Mouse (Mus musculus) neural tube, embryonic 14.5 days (tissue): ENCODE results near the gene Abca7. TPM values are rescaled to one million over a fixed set of nuclear protein-coding genes. Genes with fewer than 3 reads are reported as not detected.

Source experiments
- ATAC-seq: fragments of 200-750 bp; cut with Nextera tagmentation; 2 replicates; pipeline ENCODE4 v1.8.0; 2017; ENCODE audit warnings: low read depth, mild to moderate bottlenecking, moderate TSS enrichment, moderate library complexity
- H3K27ac ChIP-seq: fragments of 300-500 bp; sonication (generic); 2 replicates; pipeline ENCODE4 v1.5.1; 2014; ENCODE audit warnings: low read depth, mild to moderate bottlenecking, control low read depth, low read length, moderate library complexity, mixed read lengths
- H3K27me3 ChIP-seq: fragments of 300-500 bp; sonication (generic); 2 replicates; pipeline ENCODE4 v1.6.1; 2014; ENCODE audit warnings: low read length; ENCODE audit not compliant: control insufficient read depth, insufficient read depth
- H3K36me3 ChIP-seq: fragments of 300-500 bp; sonication (generic); 2 replicates; pipeline ENCODE4 v1.6.1; 2014; ENCODE audit warnings: low read length, mixed read lengths; ENCODE audit not compliant: control insufficient read depth, insufficient read depth
- H3K4me1 ChIP-seq: fragments of 300-500 bp; sonication (generic); 2 replicates; pipeline ENCODE4 v1.6.1; 2014; ENCODE audit warnings: low read length; ENCODE audit not compliant: control insufficient read depth, insufficient read depth
- H3K4me2 ChIP-seq: fragments of 300-500 bp; sonication (generic); 2 replicates; pipeline ENCODE4 v1.6.1; 2014; ENCODE audit warnings: mild to moderate bottlenecking, low read depth, low read length, control low read depth
- H3K4me3 ChIP-seq: fragments of 300-500 bp; sonication (generic); 2 replicates; pipeline ENCODE4 v1.5.1; 2014; ENCODE audit warnings: low read depth, low read length, control low read depth, mixed read lengths
- H3K9ac ChIP-seq: fragments of 300-500 bp; sonication (generic); replicated peaks from 2 replicates; pipeline ENCODE4 v1.6.1; 2014; ENCODE audit warnings: low read depth, mild to moderate bottlenecking, control low read depth, low read length, mixed read lengths
- H3K9me3 ChIP-seq: fragments of 300-500 bp; sonication (generic); 2 replicates; pipeline ENCODE4 v1.6.1; 2016; ENCODE audit warnings: low read length; ENCODE audit not compliant: control insufficient read depth
- WGBS: fragments of 180-500 bp; shearing (Covaris S2); extraction: QIAGEN DNeasy Blood & Tissue Kit; methylation state at CpG from one replicate; pipeline ENCODE4 v1.1.7; 2014; 5-methylcytosine and 5-hydroxymethylcytosine counted together
- polyA plus RNA-seq: library from polyadenylated mRNA; unstranded; fragments of >200 nt; fragmentation: Nextera tagmentation; extraction: Ambion mirVana; gene quantifications from 2 replicates; pipeline ENCODE4 v1.2.1, GENCODE M21; 2014

Gene Abca7
- polyA plus RNA-seq, 1 experiment from 2014 or later, result 4.3 TPM

DNA sequence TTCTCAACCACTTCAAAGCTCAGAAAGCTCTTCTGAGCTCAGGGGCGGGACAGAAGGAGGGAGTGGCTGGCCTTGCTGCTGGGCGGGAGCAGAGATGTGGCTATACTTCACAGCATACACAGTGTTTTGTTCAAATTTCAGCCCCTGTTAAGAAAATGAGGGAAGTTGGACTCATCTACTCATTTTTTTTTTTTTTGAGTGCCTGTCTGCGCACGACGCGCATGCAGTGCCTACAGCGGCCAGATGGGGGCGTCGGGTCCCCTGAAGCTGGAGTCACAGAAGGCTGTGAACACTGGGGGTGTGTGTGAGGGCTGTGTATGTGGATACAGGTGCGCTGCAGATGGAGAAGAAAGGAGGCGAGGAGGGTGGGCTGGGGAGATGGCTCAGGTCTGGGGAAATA is 9.3 kb upstream of the Abca7 start:
- 5% methylated on average over 11 of the region's 11 CpGs for WGBS
- H3K4me1 ChIP-seq, result peaks cover 23% of the 10 kb centered on the region
- no peak overlapping the region for H3K27ac ChIP-seq
- H3K4me2 ChIP-seq, result peak overlapping the region; percentile 3; the same call in 1 of the 2 replicates
- no peak overlapping the region for H3K4me3 ChIP-seq
- H3K9ac ChIP-seq, result no peak overlapping the region; the same call in 1 of the 2 replicates
- no peak for ATAC-seq
- H3K27me3 ChIP-seq, result peaks cover 25% of the 10 kb centered on the region
- no peaks in the 10 kb centered on the region for H3K36me3 ChIP-seq
- 0 out of 2 replicates have a peak, but pooled peaks cover 3% of the 10 kb centered on the region for H3K9me3 ChIP-seq

GRCm38 (mm10) chr10:79987771-79988505 is 8.4 kb upstream of the Abca7 start:
- WGBS, result 12% methylated on average over 27 of the region's 27 CpGs
- H3K27me3 ChIP-seq, result peaks cover 25% of the 10 kb centered on the region
- peak overlapping the region; percentile 48 for H3K9ac ChIP-seq
- 0 out of 2 replicates have a peak, but pooled peaks cover 3% of the 10 kb centered on the region for H3K9me3 ChIP-seq
- H3K27ac ChIP-seq, result no peak overlapping the region
- H3K36me3 ChIP-seq, result no peaks in the 10 kb centered on the region
- peaks cover 16% of the 10 kb centered on the region for H3K4me1 ChIP-seq
- ATAC-seq, result no peak
- peak overlapping the region; percentile 45 for H3K4me2 ChIP-seq
- peak overlapping the region; percentile 38 for H3K4me3 ChIP-seq

DNA sequence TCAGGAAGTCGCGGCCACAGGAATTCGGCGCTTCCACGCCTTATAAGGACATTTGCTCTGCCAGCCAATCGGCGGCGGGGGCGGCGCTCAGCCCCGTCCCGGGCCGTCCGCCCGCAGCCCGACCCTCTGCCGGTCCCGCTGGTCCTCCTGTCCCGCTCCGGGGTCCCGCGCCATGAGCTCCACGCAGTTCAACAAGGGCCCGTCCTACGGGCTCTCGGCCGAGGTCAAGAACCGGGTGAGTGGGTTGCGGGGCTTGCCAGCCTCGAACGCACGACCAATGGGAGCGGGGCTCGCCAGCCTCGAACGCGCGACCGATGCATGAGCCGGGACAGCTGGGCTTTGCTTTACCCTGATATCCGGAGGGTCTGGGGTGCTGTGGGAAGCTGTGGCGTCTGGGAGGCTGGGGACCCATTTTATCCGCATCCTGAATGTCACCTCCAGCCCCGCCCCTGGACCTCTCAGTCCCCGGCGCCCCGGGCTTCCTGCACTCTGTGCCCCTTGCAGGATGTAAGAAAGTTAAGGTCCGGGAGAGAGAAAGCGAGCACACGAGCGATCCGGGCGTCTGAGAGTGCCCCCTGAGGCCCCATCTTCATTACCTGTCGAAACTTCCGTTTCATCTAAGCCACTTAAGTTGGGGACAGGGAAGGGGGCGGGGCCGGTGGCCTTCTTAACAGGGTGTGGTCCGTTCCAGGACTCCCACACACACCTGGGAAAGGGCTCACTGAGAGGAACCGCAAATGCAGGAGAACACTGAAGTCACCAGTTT is 7.6 kb upstream of the Abca7 start, which contains the start of gene Cnn2:
TSS of gene Cnn2 (plus strand) at position 79 of the 766 bp plus-strand sequence.
- Histone ChIP-seq H3K9ac (peak within 1 kb of the TSS; percentile 48), H3K4me1 (peaks cover 9% of the 10 kb centered on the region), H3K4me3 (peak within 1 kb of the TSS; percentile 38), H3K27me3 (peaks cover 25% of the 10 kb centered on the region), H3K27ac (no peak within 1 kb of the TSS), H3K36me3 (no peaks in the 10 kb centered on the region), H3K9me3 (0 out of 2 replicates have a peak, but pooled peaks cover 3% of the 10 kb centered on the region), H3K4me2 (peak within 1 kb of the TSS; percentile 45)
- 1% methylated on average over 58 of the region's 59 CpGs for WGBS
- no peak for ATAC-seq

- peak overlapping the region; percentile 45 for H3K4me2 ChIP-seq
- H3K27ac ChIP-seq, result no peak overlapping the region
- H3K9me3 ChIP-seq, result 0 out of 2 replicates have a peak, but pooled peaks cover 3% of the 10 kb centered on the region
- no peak for ATAC-seq
- H3K27me3 ChIP-seq, result peaks cover 25% of the 10 kb centered on the region
- H3K9ac ChIP-seq, result no peak overlapping the region
- peaks cover 9% of the 10 kb centered on the region for H3K4me1 ChIP-seq
- peak overlapping the region; percentile 38 for H3K4me3 ChIP-seq
- 31% methylated on average over 8 of the region's 8 CpGs for WGBS
- H3K36me3 ChIP-seq, result no peaks in the 10 kb centered on the region
Measured at GRCm38 (mm10) chr10:79989272-79989786, 7.0 kb upstream of the Abca7 start.

- Histone ChIP-seq H3K4me3 (peak overlapping the region; percentile 38; the same call in 1 of the 2 replicates), H3K27ac (no peak overlapping the region), H3K4me2 (peak overlapping the region; percentile 45; the same call in 1 of the 2 replicates), H3K9me3 (0 out of 2 replicates have a peak, but pooled peaks cover 3% of the 10 kb centered on the region), H3K27me3 (peaks cover 25% of the 10 kb centered on the region), H3K4me1 (peaks cover 9% of the 10 kb centered on the region), H3K9ac (no peak overlapping the region), H3K36me3 (no peaks in the 10 kb centered on the region)
- 21% methylated on average over 15 of the region's 15 CpGs for WGBS
- ATAC-seq, result no peak
Measured at GRCm38 (mm10) chr10:79989870-79990269, 6.4 kb upstream of the Abca7 start.

DNA sequence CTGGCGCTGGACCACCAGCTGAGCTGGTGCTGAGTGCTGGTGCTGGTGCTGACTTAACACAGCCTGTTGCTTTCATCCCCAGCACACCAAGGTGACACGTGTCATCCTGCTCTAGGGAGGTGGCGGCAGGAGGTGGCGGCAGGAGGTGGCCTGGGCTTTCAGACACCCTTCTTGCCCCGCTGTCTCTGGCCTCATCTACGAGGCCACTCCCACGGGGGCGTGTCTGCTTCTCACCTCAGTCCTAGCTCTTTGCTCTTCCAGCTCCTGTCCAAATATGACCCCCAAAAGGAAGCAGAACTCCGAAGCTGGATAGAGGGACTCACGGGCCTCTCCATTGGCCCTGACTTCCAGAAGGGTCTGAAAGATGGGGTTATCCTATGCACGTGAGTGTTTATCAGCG is 5.2 kb upstream of the Abca7 start:
- H3K9me3 ChIP-seq, result 0 out of 2 replicates have a peak, but pooled peaks cover 3% of the 10 kb centered on the region
- peaks cover 7% of the 10 kb centered on the region for H3K4me1 ChIP-seq
- no peak for ATAC-seq
- peaks cover 25% of the 10 kb centered on the region for H3K27me3 ChIP-seq
- 51% methylated on average over 12 of the region's 12 CpGs for WGBS
- H3K36me3 ChIP-seq, result no peaks in the 10 kb centered on the region
- no peak overlapping the region for H3K9ac ChIP-seq
- no peak overlapping the region for H3K27ac ChIP-seq
- no peak overlapping the region for H3K4me2 ChIP-seq
- no peak overlapping the region for H3K4me3 ChIP-seq

DNA sequence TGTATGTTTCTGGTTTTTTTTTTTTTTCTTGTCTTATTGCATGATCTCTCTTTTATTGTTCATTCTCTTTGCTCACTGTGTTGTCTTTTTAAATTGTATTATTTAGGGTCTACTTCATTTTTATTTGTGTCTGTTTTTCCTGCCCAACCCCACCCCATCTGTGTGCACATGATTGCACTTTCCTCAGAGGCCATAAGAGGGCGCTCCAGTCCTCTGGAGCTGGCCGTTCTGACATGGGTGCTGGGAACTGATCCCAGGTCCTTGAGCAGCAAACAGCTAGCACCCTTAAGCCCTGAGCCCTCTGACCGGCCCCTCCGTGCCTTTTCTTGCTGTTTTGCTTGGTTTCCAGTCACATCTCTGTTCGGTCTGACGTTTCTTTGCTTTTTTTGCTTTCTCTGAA is 4.7 kb upstream of the Abca7 start:
- Histone ChIP-seq H3K4me2 (no peak overlapping the region), H3K27me3 (peaks cover 25% of the 10 kb centered on the region), H3K9me3 (0 out of 2 replicates have a peak, but pooled peaks cover 3% of the 10 kb centered on the region), H3K4me1 (0 out of 2 replicates have a peak, but pooled peaks cover 3% of the 10 kb centered on the region), H3K9ac (no peak overlapping the region), H3K4me3 (no peak overlapping the region), H3K36me3 (no peaks in the 10 kb centered on the region), H3K27ac (no peak overlapping the region)
- WGBS, result 87% methylated on average over 6 of the region's 6 CpGs
- ATAC-seq, result no peak

DNA sequence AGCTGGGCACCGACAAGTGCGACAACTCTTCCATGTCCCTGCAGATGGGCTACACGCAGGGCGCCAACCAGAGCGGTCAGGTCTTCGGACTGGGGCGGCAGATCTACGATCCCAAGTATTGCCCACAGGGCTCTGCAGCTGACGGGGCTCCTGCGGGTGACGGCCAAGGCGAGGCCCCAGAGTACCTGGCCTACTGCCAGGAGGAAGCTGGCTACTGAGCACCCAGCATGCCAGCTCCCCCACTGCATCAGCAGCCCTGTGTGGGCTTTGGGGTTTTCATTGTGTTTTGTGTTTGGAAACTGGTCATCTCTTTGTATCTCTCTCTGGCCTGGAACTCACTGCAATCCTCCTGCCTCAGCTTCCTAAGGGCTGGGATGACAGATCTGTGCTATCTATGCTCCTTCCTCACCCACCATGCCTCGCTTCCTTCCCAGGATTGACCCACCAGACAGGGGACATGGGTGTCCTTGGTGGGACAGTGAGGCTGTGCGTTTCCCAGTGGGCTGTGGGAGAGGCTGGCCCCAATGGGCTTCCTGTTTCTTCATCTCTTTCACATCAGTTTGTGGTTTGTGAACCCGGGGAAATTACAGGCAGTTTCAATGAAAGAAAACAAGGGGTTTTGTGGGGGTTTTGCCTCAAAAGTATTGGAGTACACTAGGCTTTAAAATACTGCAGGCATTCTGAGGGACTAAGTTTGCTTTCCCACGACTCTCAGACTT is 1.7 kb upstream of the Abca7 start:
- Histone ChIP-seq H3K4me2 (no peak overlapping the region), H3K4me1 (peaks cover 8% of the 10 kb centered on the region), H3K9me3 (0 out of 2 replicates have a peak, but pooled peaks cover 3% of the 10 kb centered on the region), H3K4me3 (no peak overlapping the region), H3K27me3 (peaks cover 7% of the 10 kb centered on the region), H3K9ac (no peak overlapping the region), H3K27ac (no peak overlapping the region), H3K36me3 (no peaks in the 10 kb centered on the region)
- 78% methylated on average over 16 of the region's 16 CpGs for WGBS
- ATAC-seq, result no peak
